Mouse (Mus musculus): Measurements from ENCODE around the gene Olfr1217. TPM values are rescaled to one million over a fixed set of nuclear protein-coding genes. Genes with fewer than 3 reads are reported as not detected.
"Not testable (repeated sequence)": the region's sequence is repeated elsewhere in the genome, so short reads cannot be mapped to it uniquely, and the experiment has no call there.

Olfr1217 gene
- not detected for total RNA-seq (2021)

DNA sequence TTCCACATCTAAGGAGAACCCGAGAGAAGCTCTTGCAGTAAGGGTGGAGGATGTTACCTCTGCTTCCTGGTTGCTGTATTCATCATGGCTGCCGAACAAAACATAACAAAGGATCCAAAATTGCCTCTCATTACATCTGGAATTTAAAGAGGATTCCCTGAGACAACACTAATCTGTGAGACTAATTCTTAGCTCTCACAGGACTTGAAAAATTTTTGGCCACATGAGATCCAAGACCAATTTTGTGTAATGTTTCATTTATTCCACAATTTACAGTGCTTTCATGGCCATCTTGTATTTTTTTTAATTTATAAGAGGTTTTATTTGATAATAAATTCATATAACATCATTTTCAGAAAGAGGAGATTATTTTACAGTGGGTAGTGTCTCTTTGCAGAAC, at the start of gene Olfr1217:
Gene Olfr1217, minus strand, starts transcription at position 101 of the 400 bp plus-strand sequence.
- no peak for DNase-seq

DNA sequence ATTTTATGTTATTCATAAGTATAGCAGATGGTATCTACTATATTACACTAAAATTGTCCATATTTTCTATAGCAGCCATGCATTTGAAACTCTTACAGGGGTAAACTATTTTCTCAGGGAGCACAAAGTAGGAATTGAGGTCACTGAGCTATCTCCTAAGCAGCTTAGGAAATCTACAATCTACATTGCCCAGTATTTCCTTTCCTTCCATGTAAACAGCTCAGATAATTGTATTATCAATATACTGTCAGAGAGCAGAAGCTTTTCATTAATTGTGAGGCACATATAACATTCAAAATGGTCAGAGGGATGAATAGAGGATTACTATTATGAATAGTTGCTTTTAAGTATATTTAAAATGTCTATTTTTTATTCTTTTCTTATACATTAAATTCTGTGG, 49.6 kb upstream of the Olfr1217 start:
- no peak for DNase-seq

DNA sequence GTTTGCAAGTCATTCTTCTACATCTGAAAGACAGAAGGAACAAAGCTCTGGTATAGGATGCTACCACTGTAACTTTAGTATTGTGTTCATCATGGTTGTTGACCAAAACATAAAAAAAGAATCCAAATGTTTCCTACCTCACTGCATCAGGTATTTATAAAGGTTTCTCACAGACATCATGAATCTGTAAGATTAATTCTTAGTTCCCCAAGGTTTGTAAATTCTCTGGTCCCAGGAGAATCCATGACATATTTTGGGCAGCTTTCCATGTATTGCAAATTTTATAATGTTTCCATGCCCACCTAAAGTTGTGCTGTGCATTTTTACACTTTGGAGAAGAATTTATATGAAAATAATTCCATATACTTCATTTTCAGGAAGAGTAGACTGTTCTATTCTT, 29.2 kb upstream of the Olfr1217 start, which contains the start of gene Olfr1218:
Gene Olfr1218, minus strand, starts transcription at position 101 of the 400 bp plus-strand sequence.
- DNase-seq: no peak

DNA sequence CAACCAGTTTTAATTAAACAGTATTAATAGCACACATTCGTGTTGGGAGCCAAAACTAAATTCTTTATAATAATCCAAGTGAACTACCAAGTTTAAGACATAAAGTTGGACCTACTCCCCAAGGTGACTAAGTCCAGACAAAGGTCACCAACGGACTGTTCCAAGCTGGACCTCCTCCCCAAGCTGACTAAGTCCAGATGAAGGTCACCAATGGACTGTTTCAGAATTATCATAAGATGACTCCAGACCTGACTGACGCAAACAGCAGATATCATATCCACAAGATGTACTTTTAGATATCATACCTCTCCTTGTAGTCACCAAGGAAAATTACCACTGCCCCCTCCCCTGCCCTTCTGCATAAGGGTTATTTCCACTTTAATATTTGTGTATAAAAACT, 10.4 kb downstream of the Olfr1217 start:
- DNase-seq: not testable (repeated sequence)

DNA sequence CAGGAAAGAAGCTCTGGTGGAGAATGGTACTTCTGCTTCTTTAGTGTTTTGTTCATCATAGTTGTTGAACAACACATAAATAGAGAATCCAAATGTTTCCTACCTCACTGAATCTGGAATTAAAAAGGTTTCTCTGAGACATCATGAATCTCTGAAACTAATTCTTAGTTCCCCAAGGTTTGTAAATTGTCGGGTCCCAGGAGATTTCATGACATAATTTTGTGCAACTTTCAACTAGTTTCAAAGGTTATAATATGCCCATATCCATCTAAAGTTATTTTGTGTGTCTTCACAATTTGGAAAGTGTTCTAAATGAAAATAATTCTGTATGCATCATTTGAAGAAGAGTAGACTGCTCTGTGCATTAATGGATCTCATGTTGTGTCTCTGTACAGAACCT, 13.6 kb downstream of the Olfr1217 start, which contains the start of gene Olfr1216:
Gene Olfr1216, minus strand, starts transcription at position 101 of the 400 bp plus-strand sequence.
- no peak for DNase-seq

DNA sequence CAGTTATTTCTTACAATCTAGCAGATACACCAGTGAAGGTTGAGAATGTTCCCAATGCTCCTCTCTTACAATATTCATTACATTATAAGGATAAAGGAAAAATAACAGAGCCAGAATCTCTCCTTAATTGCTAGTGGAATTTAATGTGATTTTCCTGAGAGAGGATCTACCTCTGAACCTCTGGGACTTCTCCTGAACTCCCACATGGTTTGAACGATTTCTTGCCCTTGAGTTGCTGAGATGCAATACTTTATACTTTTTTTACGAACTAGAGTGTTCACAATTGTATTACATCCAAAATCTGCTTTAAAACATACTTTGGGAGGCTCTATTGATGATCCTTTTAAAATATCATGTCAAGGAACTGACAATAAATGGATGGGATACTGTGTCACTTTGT, 25.0 kb downstream of the Olfr1217 start, which contains the start of gene Olfr1215:
Gene Olfr1215, minus strand, starts transcription at position 101 of the 400 bp plus-strand sequence.
- no peak for DNase-seq

DNA sequence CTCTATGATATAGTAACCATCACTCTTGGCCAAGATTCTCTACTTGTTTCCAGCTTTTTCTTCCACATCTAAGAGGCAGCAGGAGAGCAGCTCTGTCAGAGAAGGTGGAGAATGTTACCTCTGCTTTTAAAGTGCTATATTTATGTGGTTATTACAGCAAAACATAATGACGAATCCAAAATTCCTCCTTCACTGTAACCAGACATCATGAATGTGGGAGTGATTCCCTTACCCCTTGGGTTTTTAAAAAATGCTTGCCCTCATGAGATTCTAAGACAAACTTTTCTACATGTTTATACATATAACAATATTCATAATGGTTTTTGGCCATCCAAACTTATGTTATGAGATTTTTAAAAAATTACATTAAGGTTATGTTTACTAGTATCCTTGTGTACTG, 39.3 kb downstream of the Olfr1217 start, which contains the start of gene Olfr1214:
Gene Olfr1214, minus strand, starts transcription at position 101 of the 400 bp plus-strand sequence.
- DNase-seq: no peak

DNA sequence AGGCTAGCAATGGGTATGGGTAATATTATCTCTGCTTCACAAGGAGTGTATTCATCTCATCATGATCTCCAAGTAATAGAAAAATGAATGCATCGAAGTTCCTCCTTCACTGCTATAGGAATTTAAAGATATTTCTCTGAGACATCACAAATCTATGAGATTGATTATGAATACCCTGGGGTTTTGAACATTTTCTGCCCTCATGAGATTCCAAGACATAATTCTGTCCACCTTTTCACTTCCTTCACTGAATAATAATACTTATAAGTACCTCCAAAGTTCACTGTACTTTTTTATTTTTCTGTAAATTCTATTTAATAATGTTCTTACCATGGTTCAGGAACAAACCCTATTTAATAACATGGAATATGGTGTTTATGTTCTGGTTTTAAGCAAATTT, 51.7 kb downstream of the Olfr1217 start, which contains the start of gene Gm13762:
Gene Gm13762, minus strand, starts transcription at position 101 of the 400 bp plus-strand sequence.
- DNase-seq: no peak

Other genes with a start within 250 kb of the Olfr1217 start
- gene Olfr1201, start 239.0 kb downstream of the Olfr1217 start, total RNA-seq (2021): not detected
- not detected for gene Olfr1202, start 217.6 kb downstream of the Olfr1217 start, total RNA-seq (2021)
- gene Olfr1205, start 202.3 kb downstream of the Olfr1217 start, total RNA-seq (2021): not detected
- gene Olfr1204, start 182.8 kb downstream of the Olfr1217 start, total RNA-seq (2021): not detected
- not detected for gene Olfr1206, start 168.8 kb downstream of the Olfr1217 start, total RNA-seq (2021)
- gene Olfr1208, start 129.8 kb downstream of the Olfr1217 start, total RNA-seq (2021): not detected
- gene Olfr1209, start 116.9 kb downstream of the Olfr1217 start, total RNA-seq (2021): not detected
- not detected for gene Olfr1211, start 94.0 kb downstream of the Olfr1217 start, total RNA-seq (2021)
- not detected for gene Olfr1212, start 78.1 kb downstream of the Olfr1217 start, total RNA-seq (2021)
- gene Gm13762, start 51.8 kb downstream of the Olfr1217 start, total RNA-seq (2021): not detected
- not detected for gene Olfr1214, start 39.4 kb downstream of the Olfr1217 start, total RNA-seq (2021)
- gene Olfr1215, start 25.1 kb downstream of the Olfr1217 start, total RNA-seq (2021): not detected
- gene Olfr1216, start 13.7 kb downstream of the Olfr1217 start, total RNA-seq (2021): not detected
- not detected for gene Olfr1218, start 29.1 kb upstream of the Olfr1217 start, total RNA-seq (2021)
- not detected for gene Olfr1219, start 51.4 kb upstream of the Olfr1217 start, total RNA-seq (2021)
- gene Olfr1220, start 74.8 kb upstream of the Olfr1217 start, total RNA-seq (2021): not detected
- gene Olfr1221, start 85.2 kb upstream of the Olfr1217 start, total RNA-seq (2021): not detected
- not detected for gene Olfr1222, start 101.0 kb upstream of the Olfr1217 start, total RNA-seq (2021)
- not detected for gene Olfr1223, start 119.5 kb upstream of the Olfr1217 start, total RNA-seq (2021)
- not detected for gene Olfr1224-ps1, start 132.0 kb upstream of the Olfr1217 start, total RNA-seq (2021)
- gene Olfr1225, start 142.6 kb upstream of the Olfr1217 start, total RNA-seq (2021): not detected
- gene Olfr1226, start 168.0 kb upstream of the Olfr1217 start, total RNA-seq (2021): not detected
- not detected for gene Olfr1228, start 222.0 kb upstream of the Olfr1217 start, total RNA-seq (2021)